Mouse (Mus musculus) NIH3T3 (cell line): ENCODE measurements around the gene Hectd3.

Source experiments
- DNase-seq: peaks from one replicate; pipeline ENCODE4 v3.0.0-alpha.2; 2012; ENCODE audit warnings: low read depth

The Hectd3 gene

DNA sequence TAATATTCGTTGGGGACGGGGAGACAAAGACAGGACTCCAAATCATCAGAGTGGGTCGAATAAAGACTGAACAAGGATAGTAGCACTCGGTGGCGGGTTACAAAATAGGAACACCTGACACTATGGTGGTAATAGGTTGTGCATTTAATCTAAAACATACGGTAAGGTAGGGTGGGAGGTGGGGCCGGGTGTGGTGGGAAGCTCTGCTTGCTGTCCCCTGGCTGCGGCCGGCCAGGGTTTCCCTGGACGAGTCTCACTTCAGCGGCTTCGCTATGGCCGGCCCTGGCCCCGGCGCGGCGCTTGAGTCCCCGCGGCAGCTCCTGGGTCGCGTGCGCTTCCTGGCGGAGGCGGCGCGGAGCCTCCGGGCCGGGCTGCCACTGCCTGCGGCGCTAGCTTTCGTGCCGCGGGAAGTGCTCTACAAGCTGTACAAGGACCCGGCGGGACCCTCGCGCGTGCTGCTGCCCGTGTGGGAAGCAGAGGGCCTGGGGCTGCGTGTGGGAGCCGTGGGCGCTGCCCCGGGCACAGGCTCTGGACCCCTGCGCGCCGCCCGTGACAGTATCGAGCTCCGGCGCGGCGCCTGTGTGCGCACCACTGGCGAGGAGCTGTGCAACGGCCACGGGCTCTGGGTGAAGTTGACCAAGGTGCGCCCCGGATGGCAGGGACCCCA, at the start of gene Hectd3:
Gene Hectd3, plus strand, starts transcription at position 187 of the 667 bp plus-strand sequence.
- peak; percentile 80 for DNase-seq

- peak; percentile 59 for DNase-seq
These were observed 43.5 kb upstream of the Hectd3 start for GRCm38 (mm10) chr4:116951642-116952041.

DNA sequence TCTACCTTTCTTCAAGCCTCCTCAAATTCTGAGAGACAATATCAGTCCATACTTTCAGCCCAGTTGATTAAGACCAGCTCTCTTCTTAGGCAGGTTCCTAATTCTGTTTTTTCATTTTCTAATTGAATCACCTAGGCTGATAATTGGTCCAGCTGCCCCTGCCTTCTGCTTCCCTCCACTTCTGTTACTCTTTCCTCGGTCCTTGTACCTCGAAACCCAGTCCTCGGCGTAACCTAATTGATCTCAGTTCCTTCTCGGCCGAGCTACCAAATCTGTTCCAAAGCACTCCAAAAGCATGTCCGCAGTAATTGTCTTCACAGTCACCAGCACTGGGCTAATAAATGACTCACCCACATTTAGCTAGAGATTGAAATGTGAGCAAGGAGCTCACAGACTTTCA, 40.2 kb upstream of the Hectd3 start:
- DNase-seq: no peak

DNA sequence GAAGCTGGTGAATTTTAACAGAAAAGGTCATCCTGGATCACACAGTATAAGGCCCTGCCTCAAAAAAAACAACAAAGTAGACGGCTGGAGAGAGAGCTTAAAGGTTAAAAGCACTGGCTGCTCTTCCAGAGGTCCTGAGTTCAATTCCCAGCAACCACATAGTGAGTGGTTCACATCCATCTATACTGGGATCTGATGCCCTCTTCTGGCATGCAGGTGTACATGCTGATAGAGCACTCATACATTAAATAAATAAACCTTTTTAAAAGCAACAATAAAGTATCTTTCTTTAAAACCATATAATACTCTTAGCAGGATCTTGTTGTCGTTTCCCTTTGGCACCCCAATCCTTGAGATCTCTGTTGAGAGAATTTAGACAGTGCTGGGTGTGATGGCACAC, 18.6 kb upstream of the Hectd3 start:
- peak; percentile 23 for DNase-seq

DNA sequence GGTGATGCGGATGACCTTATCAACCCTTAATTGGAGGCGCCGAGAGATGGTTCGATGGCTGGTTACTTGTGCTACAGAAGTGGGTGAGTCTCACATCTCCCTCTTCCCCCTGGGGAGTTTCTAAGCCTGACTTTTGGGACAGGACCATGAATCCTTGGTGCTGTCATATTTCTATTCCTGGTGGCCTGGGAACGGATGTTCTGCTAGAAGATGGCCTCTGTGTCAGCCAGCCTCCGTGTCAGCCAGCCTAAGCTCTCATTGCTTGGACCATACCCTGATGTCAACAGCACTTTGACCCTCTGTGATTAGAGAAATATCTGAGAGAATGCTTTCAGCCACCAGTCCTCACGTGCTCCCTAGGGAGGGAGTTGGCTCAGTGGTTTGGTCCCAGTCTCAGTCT, 9.4 kb upstream of the Hectd3 start:
- DNase-seq: no peak

GRCm38 (mm10) chr4:116986400-116987121, 8.6 kb upstream of the Hectd3 start:
- peak; percentile 50 for DNase-seq

DNA sequence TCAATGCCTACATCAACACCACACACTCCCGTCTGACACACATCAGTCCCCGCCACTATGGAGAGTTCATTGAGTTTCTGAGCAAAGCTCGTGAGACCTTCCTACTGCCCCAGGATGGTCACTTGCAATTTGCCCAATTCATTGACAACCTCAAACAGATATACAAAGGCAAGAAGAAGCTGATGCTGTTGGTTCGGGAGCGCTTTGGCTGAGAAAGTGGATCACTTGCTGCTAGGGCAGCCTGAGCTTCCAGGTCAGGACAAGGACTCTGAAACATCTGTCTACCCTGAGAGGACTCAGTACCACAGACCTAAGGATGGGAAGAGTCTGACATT, 8.0 kb upstream of the Hectd3 start:
- no peak for DNase-seq

- no peak for DNase-seq
These were observed 5.4 kb upstream of the Hectd3 start for GRCm38 (mm10) chr4:116989731-116990130.

GRCm38 (mm10) chr4:116991366-116991765, 3.8 kb upstream of the Hectd3 start:
- peak; percentile 90 for DNase-seq

GRCm38 (mm10) chr4:116993672-116994621, 1.2 kb upstream of the Hectd3 start, which contains the start of gene Urod:
Urod (minus strand) TSS chr4:116994413.
- DNase-seq: peak; percentile 98

- DNase-seq: peak; percentile 63
These were observed 650 bp downstream of the Hectd3 start for GRCm38 (mm10) chr4:116995798-116996135.

- DNase-seq: no peak
These were observed 4.5 kb downstream of the Hectd3 start for GRCm38 (mm10) chr4:116999513-117000154.

DNA sequence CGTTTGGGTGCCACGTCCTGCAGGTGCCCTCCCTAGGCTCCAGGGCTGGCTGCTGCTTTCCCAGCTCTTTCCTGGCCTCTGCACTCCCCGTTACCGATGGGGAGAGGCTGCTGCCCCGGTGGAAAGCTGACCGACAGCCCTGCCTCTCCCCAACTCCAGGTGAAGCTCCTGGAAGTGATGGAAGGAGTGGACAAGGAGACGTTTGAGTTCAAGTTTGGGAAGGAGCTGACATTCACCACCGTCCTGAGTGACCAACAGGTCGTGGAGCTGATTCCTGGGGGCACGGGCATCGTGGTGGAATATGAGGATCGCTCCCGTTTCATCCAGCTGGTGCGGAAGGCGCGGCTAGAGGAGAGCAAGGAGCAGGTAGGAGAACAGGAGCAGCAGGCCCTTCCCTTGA, 6.8 kb downstream of the Hectd3 start:
- DNase-seq: no peak

GRCm38 (mm10) chr4:117002543-117003521, 7.7 kb downstream of the Hectd3 start:
- DNase-seq: peak; percentile 88

DNA sequence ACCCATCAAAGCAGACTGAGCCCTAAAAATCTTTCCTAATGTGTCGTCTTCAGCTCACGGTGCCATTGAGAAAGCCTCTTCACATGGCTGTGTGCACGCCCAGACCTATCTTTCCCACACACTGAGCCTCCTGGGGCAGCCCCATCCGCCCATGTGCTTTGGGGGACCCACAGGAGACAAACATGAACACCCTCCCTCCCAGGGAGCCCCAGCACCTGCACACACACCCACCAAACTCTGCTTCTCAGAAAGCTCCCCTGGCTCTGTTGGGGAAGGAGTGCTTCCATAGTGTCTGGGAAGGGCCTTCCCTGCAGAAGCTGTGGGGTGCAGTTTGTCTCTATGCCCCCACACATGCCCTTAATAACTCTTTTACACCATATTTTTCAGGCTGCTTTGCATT, 9.5 kb downstream of the Hectd3 start:
- no peak for DNase-seq

DNA sequence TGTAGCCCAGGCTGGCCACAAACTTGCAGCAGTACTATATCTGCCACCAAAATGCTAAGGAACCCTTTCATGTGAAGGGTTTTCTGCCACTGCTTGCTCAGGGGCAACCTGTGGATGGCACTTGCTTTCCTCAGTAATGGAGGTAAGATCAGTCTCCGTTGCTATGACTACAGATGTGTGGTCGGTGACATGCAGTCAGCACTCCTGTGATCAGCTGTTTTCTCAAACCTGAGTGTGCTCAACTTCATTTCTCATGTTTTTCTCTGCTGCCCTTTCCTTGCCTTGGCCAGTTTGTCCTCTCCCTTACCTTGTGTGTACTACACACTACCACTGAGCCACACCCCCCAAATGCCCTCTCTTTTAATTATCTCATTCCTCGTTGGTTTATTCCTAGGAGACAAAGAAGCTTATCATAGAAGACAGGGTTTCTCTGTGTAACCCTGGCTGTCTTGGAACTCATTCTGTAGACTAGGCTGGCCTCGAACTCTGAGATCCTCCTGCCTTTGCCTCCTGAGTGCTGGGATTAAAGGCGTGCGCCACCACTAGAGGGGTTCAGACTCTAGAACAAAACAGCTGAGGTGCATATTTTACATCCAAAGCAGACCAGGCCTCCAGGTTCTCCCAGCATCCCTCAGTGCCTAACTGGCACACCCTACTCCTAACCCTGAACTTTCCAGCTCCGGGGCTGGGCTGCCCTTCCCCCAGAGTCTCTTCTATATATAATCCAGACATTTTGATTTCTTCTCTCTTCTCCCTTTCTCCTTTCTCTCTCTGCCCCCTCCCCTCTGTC, 10.7 kb downstream of the Hectd3 start:
- DNase-seq: peak; percentile 20

- DNase-seq: no peak
These were observed 11.9 kb downstream of the Hectd3 start for GRCm38 (mm10) chr4:117007058-117007457.

GRCm38 (mm10) chr4:117010231-117010630, 15.1 kb downstream of the Hectd3 start:
- DNase-seq: peak; percentile 56

GRCm38 (mm10) chr4:117013596-117013995, 18.5 kb downstream of the Hectd3 start:
- no peak for DNase-seq

GRCm38 (mm10) chr4:117014901-117015415, 19.8 kb downstream of the Hectd3 start:
- DNase-seq: no peak
